Mouse (Mus musculus): ENCODE data around the gene Lamtor4. TPM values are rescaled to one million over a fixed set of nuclear protein-coding genes. Genes with fewer than 3 reads are reported as not detected.
"Not testable (repeated sequence)": the region's sequence is repeated elsewhere in the genome, so short reads cannot be mapped to it uniquely, and the experiment has no call there.

Lamtor4 gene
- polyA plus RNA-seq (2014; fragmentation: Nextera tagmentation; extraction: Ambion mirVana) = 71.7 and 90.4 TPM in 2 replicates

- H3K4me1 ChIP-seq (ENCODE audit: control insufficient read depth, insufficient read depth, low read length) = peaks cover 7% of the 10 kb centered on the region; the same call in 1 of the 2 replicates
- WGBS = under 1% methylated on average over 38 of the region's 38 CpGs
- H3K4me3 ChIP-seq (ENCODE audit: low read depth, low read length) = peak within 1 kb of the TSS; percentile 42
- ATAC-seq (ENCODE audit: low read depth) = peak; percentile 100
- peak within 1 kb of the TSS; percentile 67 for H3K27ac ChIP-seq (ENCODE audit: low read depth, low read length)
- H3K9ac ChIP-seq (replicated peaks; ENCODE audit: low read depth, low read length) = peak within 1 kb of the TSS; percentile 48
- H3K9me3 ChIP-seq (ENCODE audit: control insufficient read depth, low read length) = no peaks in the 10 kb centered on the region
- peaks cover 15% of the 10 kb centered on the region for H3K36me3 ChIP-seq (ENCODE audit: control insufficient read depth, insufficient read depth, low read length)
- peak within 1 kb of the TSS; percentile 61 for H3K4me2 ChIP-seq (ENCODE audit: low read depth, low read length)
- H3K27me3 ChIP-seq (ENCODE audit: control insufficient read depth, insufficient read depth, low read length) = no peaks in the 10 kb centered on the region
Observed at GRCm38 (mm10) chr5:138255353-138256093, at the start of gene Lamtor4. TSS of gene Lamtor4 (plus strand) at chr5:138255482.

- H3K4me1 ChIP-seq (ENCODE audit: control insufficient read depth, insufficient read depth, low read length) = no peaks in the 10 kb centered on the region
- no peak overlapping the region for H3K27ac ChIP-seq (ENCODE audit: low read depth, low read length)
- no peak overlapping the region for H3K9ac ChIP-seq (replicated peaks; ENCODE audit: low read depth, low read length)
- no peaks in the 10 kb centered on the region for H3K9me3 ChIP-seq (ENCODE audit: control insufficient read depth, low read length)
- no peaks in the 10 kb centered on the region for H3K36me3 ChIP-seq (ENCODE audit: control insufficient read depth, insufficient read depth, low read length)
- H3K4me3 ChIP-seq (ENCODE audit: low read depth, low read length) = no peak overlapping the region
- no peaks in the 10 kb centered on the region for H3K27me3 ChIP-seq (ENCODE audit: control insufficient read depth, insufficient read depth, low read length)
- H3K4me2 ChIP-seq (ENCODE audit: low read depth, low read length) = no peak overlapping the region
- no peak for ATAC-seq (ENCODE audit: low read depth)
- 79% methylated on average over 1 of the region's 1 CpGs for WGBS
Observed at GRCm38 (mm10) chr5:138207253-138207652, 48.0 kb upstream of the Lamtor4 start.

GRCm38 (mm10) chr5:138207873-138208272 is 47.4 kb upstream of the Lamtor4 start:
- no peaks in the 10 kb centered on the region for H3K36me3 ChIP-seq (ENCODE audit: control insufficient read depth, insufficient read depth, low read length)
- 87% methylated on average over 4 of the region's 4 CpGs for WGBS
- no peaks in the 10 kb centered on the region for H3K27me3 ChIP-seq (ENCODE audit: control insufficient read depth, insufficient read depth, low read length)
- H3K4me3 ChIP-seq (ENCODE audit: low read depth, low read length) = no peak overlapping the region
- ATAC-seq (ENCODE audit: low read depth) = no peak
- no peak overlapping the region for H3K9ac ChIP-seq (replicated peaks; ENCODE audit: low read depth, low read length)
- no peak overlapping the region for H3K4me2 ChIP-seq (ENCODE audit: low read depth, low read length)
- no peak overlapping the region for H3K27ac ChIP-seq (ENCODE audit: low read depth, low read length)
- H3K9me3 ChIP-seq (ENCODE audit: control insufficient read depth, low read length) = no peaks in the 10 kb centered on the region
- H3K4me1 ChIP-seq (ENCODE audit: control insufficient read depth, insufficient read depth, low read length) = no peaks in the 10 kb centered on the region

GRCm38 (mm10) chr5:138216632-138217031 is 38.6 kb upstream of the Lamtor4 start:
- not testable (repeated sequence) for ATAC-seq (ENCODE audit: low read depth); H3K4me3 ChIP-seq (ENCODE audit: low read depth, low read length); H3K27ac ChIP-seq (ENCODE audit: low read depth, low read length); H3K9me3 ChIP-seq (ENCODE audit: control insufficient read depth, low read length); H3K36me3 ChIP-seq (ENCODE audit: control insufficient read depth, insufficient read depth, low read length); H3K27me3 ChIP-seq (ENCODE audit: control insufficient read depth, insufficient read depth, low read length); H3K4me1 ChIP-seq (ENCODE audit: control insufficient read depth, insufficient read depth, low read length); H3K9ac ChIP-seq (replicated peaks; ENCODE audit: low read depth, low read length); H3K4me2 ChIP-seq (ENCODE audit: low read depth, low read length)
- 97% methylated on average over 13 of the region's 13 CpGs for whole genome bisulfite sequencing

- Histone ChIP-seq H3K4me1 (ENCODE audit: control insufficient read depth, insufficient read depth, low read length) (no peaks in the 10 kb centered on the region), H3K27me3 (ENCODE audit: control insufficient read depth, insufficient read depth, low read length) (no peaks in the 10 kb centered on the region), H3K4me3 (ENCODE audit: low read depth, low read length) (no peak overlapping the region), H3K27ac (ENCODE audit: low read depth, low read length) (no peak overlapping the region), H3K9me3 (ENCODE audit: control insufficient read depth, low read length) (no peaks in the 10 kb centered on the region), H3K36me3 (ENCODE audit: control insufficient read depth, insufficient read depth, low read length) (no peaks in the 10 kb centered on the region), H3K4me2 (ENCODE audit: low read depth, low read length) (no peak overlapping the region), H3K9ac (replicated peaks; ENCODE audit: low read depth, low read length) (no peak overlapping the region)
- ATAC-seq (ENCODE audit: low read depth) = no peak
- 68% methylated on average over 2 of the region's 2 CpGs for WGBS
Observed at GRCm38 (mm10) chr5:138219864-138220263, 35.4 kb upstream of the Lamtor4 start.

- no peak for ATAC-seq (ENCODE audit: low read depth)
- 26% methylated on average over 4 of the region's 4 CpGs for WGBS
- no peaks in the 10 kb centered on the region for H3K36me3 ChIP-seq (ENCODE audit: control insufficient read depth, insufficient read depth, low read length)
Observed at GRCm38 (mm10) chr5:138222111-138222510, 33.2 kb upstream of the Lamtor4 start.

GRCm38 (mm10) chr5:138223287-138223686 is 32.0 kb upstream of the Lamtor4 start:
- WGBS = 65% methylated on average over 3 of the region's 3 CpGs
- ATAC-seq (ENCODE audit: low read depth) = no peak
- Histone ChIP-seq H3K27me3 (ENCODE audit: control insufficient read depth, insufficient read depth, low read length) (no peaks in the 10 kb centered on the region), H3K9ac (replicated peaks; ENCODE audit: low read depth, low read length) (no peak overlapping the region), H3K36me3 (ENCODE audit: control insufficient read depth, insufficient read depth, low read length) (no peaks in the 10 kb centered on the region), H3K4me2 (ENCODE audit: low read depth, low read length) (no peak overlapping the region), H3K4me1 (ENCODE audit: control insufficient read depth, insufficient read depth, low read length) (no peaks in the 10 kb centered on the region), H3K9me3 (ENCODE audit: control insufficient read depth, low read length) (no peaks in the 10 kb centered on the region), H3K4me3 (ENCODE audit: low read depth, low read length) (no peak overlapping the region), H3K27ac (ENCODE audit: low read depth, low read length) (no peak overlapping the region)

More at GRCm38 (mm10) chr5:138222111-138222510, 33.2 kb upstream of the Lamtor4 start:
- H3K27ac ChIP-seq (ENCODE audit: low read depth, low read length) = no peak overlapping the region
- H3K9ac ChIP-seq (replicated peaks; ENCODE audit: low read depth, low read length) = no peak overlapping the region
- H3K4me1 ChIP-seq (ENCODE audit: control insufficient read depth, insufficient read depth, low read length) = no peaks in the 10 kb centered on the region
- no peak overlapping the region for H3K4me3 ChIP-seq (ENCODE audit: low read depth, low read length)
- H3K27me3 ChIP-seq (ENCODE audit: control insufficient read depth, insufficient read depth, low read length) = no peaks in the 10 kb centered on the region
- H3K9me3 ChIP-seq (ENCODE audit: control insufficient read depth, low read length) = no peaks in the 10 kb centered on the region
- no peak overlapping the region for H3K4me2 ChIP-seq (ENCODE audit: low read depth, low read length)

GRCm38 (mm10) chr5:138225700-138226099 is 29.6 kb upstream of the Lamtor4 start, which contains the start of gene Nxpe5:
TSS of gene Nxpe5 (plus strand) at chr5:138225898.
- H3K27ac ChIP-seq (ENCODE audit: low read depth, low read length) = no peak within 1 kb of the TSS
- 64% methylated on average over 2 of the region's 2 CpGs for WGBS
- H3K27me3 ChIP-seq (ENCODE audit: control insufficient read depth, insufficient read depth, low read length) = no peaks in the 10 kb centered on the region
- no peak within 1 kb of the TSS for H3K4me3 ChIP-seq (ENCODE audit: low read depth, low read length)
- H3K4me2 ChIP-seq (ENCODE audit: low read depth, low read length) = no peak within 1 kb of the TSS
- H3K9ac ChIP-seq (replicated peaks; ENCODE audit: low read depth, low read length) = no peak within 1 kb of the TSS
- H3K9me3 ChIP-seq (ENCODE audit: control insufficient read depth, low read length) = no peaks in the 10 kb centered on the region
- H3K36me3 ChIP-seq (ENCODE audit: control insufficient read depth, insufficient read depth, low read length) = no peaks in the 10 kb centered on the region
- no peak for ATAC-seq (ENCODE audit: low read depth)
- no peaks in the 10 kb centered on the region for H3K4me1 ChIP-seq (ENCODE audit: control insufficient read depth, insufficient read depth, low read length)

- H3K27ac ChIP-seq (ENCODE audit: low read depth, low read length) = no peak overlapping the region
- no peak for ATAC-seq (ENCODE audit: low read depth)
- no peak overlapping the region for H3K9ac ChIP-seq (replicated peaks; ENCODE audit: low read depth, low read length)
- H3K4me3 ChIP-seq (ENCODE audit: low read depth, low read length) = no peak overlapping the region
- WGBS = 84% methylated on average over 4 of the region's 4 CpGs
- no peaks in the 10 kb centered on the region for H3K36me3 ChIP-seq (ENCODE audit: control insufficient read depth, insufficient read depth, low read length)
- H3K4me1 ChIP-seq (ENCODE audit: control insufficient read depth, insufficient read depth, low read length) = no peaks in the 10 kb centered on the region
- H3K4me2 ChIP-seq (ENCODE audit: low read depth, low read length) = no peak overlapping the region
- H3K27me3 ChIP-seq (ENCODE audit: control insufficient read depth, insufficient read depth, low read length) = no peaks in the 10 kb centered on the region
- H3K9me3 ChIP-seq (ENCODE audit: control insufficient read depth, low read length) = no peaks in the 10 kb centered on the region
Observed at GRCm38 (mm10) chr5:138226491-138226890, 28.8 kb upstream of the Lamtor4 start.

Data from neural tube, embryonic 14.5 days (tissue).